9 mouse cellular contexts compared by ENCODE assay signal in genomic region chr2:29802827-29803201, GRCm38 (mm10). TPM values are rescaled to one million over a fixed set of nuclear protein-coding genes. Genes with fewer than 3 reads are reported as not detected.
DNase-seq lines count a peak whose midpoint lies in the region; ATAC-seq and TF ChIP-seq lines count a peak whose summit lies in the region.
"Had no signal": no experiment of that assay in that cellular context is flagged by ENCODE, and none has a peak within 500 bp of the region (broad histone marks: within the 10 kb centered on the region; RNA-seq: fewer than 3 reads in every experiment).

No protein-coding gene starts in this region.

- peak; percentile 29 for DNase-seq in kidney, postnatal 0 days (ENCODE audit: low spot score)
- DNase-seq in kidney, postnatal 10 days: no peak
- DNase-seq in c-Kit-positive CD71-positive TER-119-positive erythroid progenitor cells, embryonic 14.5 days (ENCODE audit: low spot score): peak; percentile 12
- DNase-seq in hindbrain, embryonic 14.5 days (ENCODE audit: low spot score): no peak
- no peak for DNase-seq in thymus, adult 18-20 months
- DNase-seq in spleen, postnatal 4 days (ENCODE audit: low spot score in 2 of 2): no peak

- peaks cover 9% of the 10 kb centered on the region; the same call in 1 of the 2 replicates for H3K4me1 ChIP-seq in kidney, postnatal 0 days (replicated peaks; ENCODE audit: insufficient read depth, low read length)
- peaks cover 12% of the 10 kb centered on the region for H3K4me1 ChIP-seq in hindbrain, embryonic 14.5 days (replicated peaks; ENCODE audit: control insufficient read depth, insufficient read depth, low read length)
- peaks cover 20% of the 10 kb centered on the region for H3K4me1 ChIP-seq in midbrain, embryonic 13.5 days (replicated peaks)

- under 1% methylated on average over 39 of the region's 39 CpGs for WGBS in kidney, postnatal 0 days
- WGBS in hindbrain, embryonic 14.5 days: 0% methylated on average over 28 of the region's 39 CpGs
- WGBS in midbrain, embryonic 13.5 days: 1% methylated on average over 29 of the region's 39 CpGs

- peak overlapping the region; percentile 66 for H3K27ac ChIP-seq in kidney, postnatal 0 days
- H3K27ac ChIP-seq in hindbrain, embryonic 14.5 days: peak overlapping the region; percentile 91
- H3K27ac ChIP-seq in midbrain, embryonic 13.5 days: peak overlapping the region; percentile 94

- no peaks in the 10 kb centered on the region for H3K27me3 ChIP-seq in kidney, postnatal 0 days (ENCODE audit: insufficient read depth, low read length)
- no peaks in the 10 kb centered on the region for H3K27me3 ChIP-seq in hindbrain, embryonic 14.5 days (ENCODE audit: control insufficient read depth, insufficient read depth, low read length)
- 0 out of 2 replicates have a peak, but pooled peaks cover 6% of the 10 kb centered on the region for H3K27me3 ChIP-seq in midbrain, embryonic 13.5 days

- H3K4me3 ChIP-seq in kidney, postnatal 0 days (replicated peaks; ENCODE audit: low read depth, low read length): peak overlapping the region; percentile 88
- peak overlapping the region; percentile 88 for H3K4me3 ChIP-seq in hindbrain, embryonic 14.5 days (replicated peaks; ENCODE audit: low read length)
- peak overlapping the region; percentile 91 for H3K4me3 ChIP-seq in midbrain, embryonic 13.5 days (replicated peaks)

- peaks cover 24% of the 10 kb centered on the region for H3K36me3 ChIP-seq in kidney, postnatal 0 days (ENCODE audit: insufficient read depth, low read length)
- peaks cover 37% of the 10 kb centered on the region for H3K36me3 ChIP-seq in hindbrain, embryonic 14.5 days (replicated peaks; ENCODE audit: control insufficient read depth, insufficient read depth)
- peaks cover 35% of the 10 kb centered on the region for H3K36me3 ChIP-seq in midbrain, embryonic 13.5 days

- no peak for TF ChIP-seq CTCF in kidney, postnatal 0 days (IDR thresholded peaks at IDR 0.05; ENCODE audit: low read depth)

- H3K9ac ChIP-seq in kidney, postnatal 0 days (ENCODE audit: low read depth, low read length): peak overlapping the region; percentile 88
- H3K9ac ChIP-seq in hindbrain, embryonic 14.5 days: peak overlapping the region; percentile 95
- H3K9ac ChIP-seq in midbrain, embryonic 13.5 days (replicated peaks): peak overlapping the region; percentile 95

- ATAC-seq in kidney, postnatal 0 days (replicated peaks; ENCODE audit: low FRiP score, low read depth): peak; percentile 10; the same call in 1 of the 2 replicates
- ATAC-seq in hindbrain, embryonic 14.5 days (ENCODE audit: low FRiP score): no peak
- ATAC-seq in midbrain, embryonic 13.5 days: no peak
- ATAC-seq in monocyte, adult 5-6 weeks (replicated peaks; ENCODE audit: insufficient number of reproducible peaks, low FRiP score, low TSS enrichment, poor library complexity, severe bottlenecking): no peak

- no peaks in the 10 kb centered on the region for H3K9me3 ChIP-seq in kidney, postnatal 0 days (replicated peaks; ENCODE audit: low read length)
- no peaks in the 10 kb centered on the region for H3K9me3 ChIP-seq in hindbrain, embryonic 14.5 days (ENCODE audit: control insufficient read depth, low read length)
- no peaks in the 10 kb centered on the region for H3K9me3 ChIP-seq in midbrain, embryonic 13.5 days

- H3K4me2 ChIP-seq in kidney, postnatal 0 days (ENCODE audit: low read length): peak overlapping the region; percentile 94
- peak overlapping the region; percentile 77 for H3K4me2 ChIP-seq in hindbrain, embryonic 14.5 days (replicated peaks)
- peak overlapping the region; percentile 89 for H3K4me2 ChIP-seq in midbrain, embryonic 13.5 days (replicated peaks)

RNA-seq across cellular contexts. Expression of gene Slc27a4, which starts 0.4 kb away (rescaled TPM):
- 15.0 and 15.5 TPM in 2 replicates for polyA plus RNA-seq in kidney, postnatal 0 days (2015; fragmentation: Nextera tagmentation; extraction: Ambion mirVana)
- 40.1 and 43.7 TPM in 2 replicates for polyA plus RNA-seq in hindbrain, embryonic 14.5 days (2014; fragmentation: Nextera tagmentation; extraction: Ambion mirVana)
- polyA plus RNA-seq in midbrain, embryonic 13.5 days (2015; fragmentation: Nextera tagmentation; extraction: Ambion mirVana): 29.5 and 32.5 TPM in 2 replicates
- 7.7 to 10.9 TPM (median 8.0 TPM) in 3 replicates for total RNA-seq in monocyte, adult 5-6 weeks (2017)

RNA-seq across cellular contexts. Expression of gene Trub2, which starts 14.5 kb away (rescaled TPM):
- 24.1 and 25.9 TPM in 2 replicates for polyA plus RNA-seq in kidney, postnatal 0 days (2015; fragmentation: Nextera tagmentation; extraction: Ambion mirVana)
- 23.9 and 26.3 TPM in 2 replicates for polyA plus RNA-seq in hindbrain, embryonic 14.5 days (2014; fragmentation: Nextera tagmentation; extraction: Ambion mirVana)
- 44.7 and 45.5 TPM in 2 replicates for polyA plus RNA-seq in midbrain, embryonic 13.5 days (2015; fragmentation: Nextera tagmentation; extraction: Ambion mirVana)
- total RNA-seq in monocyte, adult 5-6 weeks (2017): 17.7 to 41.0 TPM (median 28.7 TPM) in 3 replicates

RNA-seq across cellular contexts. Expression of gene Coq4, which starts 15.5 kb away (rescaled TPM):
- polyA plus RNA-seq in kidney, postnatal 0 days (2015; fragmentation: Nextera tagmentation; extraction: Ambion mirVana): 29.3 and 31.1 TPM in 2 replicates
- 35.1 and 35.3 TPM in 2 replicates for polyA plus RNA-seq in hindbrain, embryonic 14.5 days (2014; fragmentation: Nextera tagmentation; extraction: Ambion mirVana)
- 30.0 and 33.5 TPM in 2 replicates for polyA plus RNA-seq in midbrain, embryonic 13.5 days (2015; fragmentation: Nextera tagmentation; extraction: Ambion mirVana)
- total RNA-seq in monocyte, adult 5-6 weeks (2017): 1.8 to 11.1 TPM in 2 of 3 replicates, not detected in the other

RNA-seq across cellular contexts. Expression of gene Urm1, which starts 17.1 kb away (rescaled TPM):
- polyA plus RNA-seq in kidney, postnatal 0 days (2015; fragmentation: Nextera tagmentation; extraction: Ambion mirVana): 26.1 and 29.0 TPM in 2 replicates
- 24.6 and 24.9 TPM in 2 replicates for polyA plus RNA-seq in hindbrain, embryonic 14.5 days (2014; fragmentation: Nextera tagmentation; extraction: Ambion mirVana)
- polyA plus RNA-seq in midbrain, embryonic 13.5 days (2015; fragmentation: Nextera tagmentation; extraction: Ambion mirVana): 21.4 and 23.1 TPM in 2 replicates
- total RNA-seq in monocyte, adult 5-6 weeks (2017): 13.8 to 26.9 TPM (median 23.8 TPM) in 3 replicates

RNA-seq across cellular contexts. Expression of gene Gm13547, which starts 43.7 kb away (rescaled TPM):
- polyA plus RNA-seq in kidney, postnatal 0 days (2015; fragmentation: Nextera tagmentation; extraction: Ambion mirVana): 0.41 TPM in 1 of 2 replicates, not detected in the other
- not detected in 2 replicates for polyA plus RNA-seq in hindbrain, embryonic 14.5 days (2014; fragmentation: Nextera tagmentation; extraction: Ambion mirVana)
- 0.67 and 0.69 TPM in 2 replicates for polyA plus RNA-seq in midbrain, embryonic 13.5 days (2015; fragmentation: Nextera tagmentation; extraction: Ambion mirVana)
- total RNA-seq in monocyte, adult 5-6 weeks (2017): 3.0 TPM in 1 of 3 replicates, not detected in the others
- polyA plus RNA-seq: brain, embryonic 14.5 days had no signal

Comparison
In these comparisons a context has a peak if more than half of its experiments do, and no peak if none do; other contexts are left out.
1. DNase-seq: peak in kidney, postnatal 0 days (single experiment) and c-Kit-positive CD71-positive TER-119-positive erythroid progenitor cells, embryonic 14.5 days (single experiment); none in kidney, postnatal 10 days (single experiment), hindbrain, embryonic 14.5 days (single experiment), thymus, adult 18-20 months (0 of 2) and spleen, postnatal 4 days (0 of 2).
2. Peak in every context shown above with its lines, with median percentiles within 50 percentile points of each other: H3K27ac ChIP-seq, H3K4me2 ChIP-seq, H3K4me3 ChIP-seq and H3K9ac ChIP-seq.